Mouse (Mus musculus) heart, postnatal 0 days (tissue): ENCODE measurements around the gene Ccdc88b.

Experiments used
- CTCF ChIP-seq: IDR thresholded peaks from 2 replicates; pipeline ENCODE4 v1.5.1; 2016; ENCODE audit warnings: antibody characterized with exemption, control low read depth, low read depth
- EP300 ChIP-seq: IDR thresholded peaks from 2 replicates; pipeline ENCODE4 v1.6.1; 2016; ENCODE audit warnings: antibody characterized with exemption, low read depth

GRCm38 (mm10) chr19:6903031-6903430 lies 45.0 kb upstream of the Ccdc88b start:
- no peak for TF ChIP-seq CTCF
- no peak for TF ChIP-seq EP300
